Mouse (Mus musculus) erythroblast, embryonic 14.5 days (primary cell): ENCODE measurements around the gene Rps9.

Experiments used
- GATA1 ChIP-seq: IDR thresholded peaks from 2 replicates; pipeline ENCODE4 v1.6.1; 2012; ENCODE audit warnings: low read length, inconsistent platforms, mixed read lengths
- TAL1 ChIP-seq: IDR thresholded peaks from 3 replicates; pipeline ENCODE4 v1.6.1; 2012; ENCODE audit warnings: low read length, inconsistent platforms, mixed read lengths

DNA sequence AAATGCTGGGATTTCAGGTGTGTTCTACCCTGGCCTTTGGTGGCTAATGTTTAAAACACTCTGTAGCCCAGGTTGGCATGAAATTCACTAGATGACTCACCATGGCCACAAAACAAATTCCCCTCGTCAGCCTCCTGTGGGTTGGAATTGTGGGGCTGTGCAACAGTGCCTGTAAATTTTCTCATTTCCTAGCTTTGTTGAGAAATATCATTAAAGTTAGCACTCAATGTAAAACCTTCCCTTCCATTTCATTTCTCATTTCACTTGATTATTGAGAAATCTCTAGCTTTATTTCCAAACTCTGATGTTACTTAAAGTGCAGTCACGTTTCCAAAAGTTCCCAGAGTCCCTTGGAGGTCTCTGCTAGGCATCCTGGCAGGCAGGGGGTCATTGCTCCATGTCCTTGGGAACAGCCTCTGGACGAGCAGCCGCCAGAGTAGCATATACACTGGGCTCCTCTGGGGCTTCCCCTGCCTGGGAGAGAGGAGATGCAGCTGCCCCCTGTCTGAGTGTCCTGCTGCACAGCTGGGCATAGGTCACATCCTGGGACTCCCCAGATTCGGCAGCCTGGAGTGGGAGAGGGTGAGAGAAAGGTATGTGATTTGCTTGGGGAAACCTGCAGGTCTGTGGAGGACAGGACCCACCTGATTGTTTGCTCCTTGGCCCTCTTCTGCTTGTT, 8.6 kb downstream of the Rps9 start:
- TF ChIP-seq GATA1, result no peak
- no peak for TF ChIP-seq TAL1
